Mouse (Mus musculus) thymus, postnatal 36 days (tissue): ENCODE measurements around the gene Uqcr11.
A peak's percentile ranks its signal among the peaks of the same experiment; 100 is the strongest.

Experiments
- DNase-seq, 2 experiments: peaks; one replicate each; pipeline ENCODE4 v3.0.0; 2022; ENCODE audit warnings: mixed read lengths in 2 of 2

The Uqcr11 gene

GRCm38 (mm10) chr10:80406684-80407501 lies at the start of gene Uqcr11:
Uqcr11 (minus strand) TSS chr10:80406830.
- peak; percentile 90 to 91 for DNase-seq

- no peak for DNase-seq
Observed at GRCm38 (mm10) chr10:80455697-80456096, 49.1 kb upstream of the Uqcr11 start.

GRCm38 (mm10) chr10:80454781-80455180 lies 48.2 kb upstream of the Uqcr11 start:
- no peak for DNase-seq

GRCm38 (mm10) chr10:80453601-80454000 lies 47.0 kb upstream of the Uqcr11 start:
- DNase-seq: no peak

GRCm38 (mm10) chr10:80450599-80450998 lies 44.0 kb upstream of the Uqcr11 start:
- DNase-seq: no peak

GRCm38 (mm10) chr10:80445898-80446601 lies 39.4 kb upstream of the Uqcr11 start:
- DNase-seq: peak; percentile 81 to 82

- DNase-seq: no peak
Observed at GRCm38 (mm10) chr10:80445052-80445451, 38.4 kb upstream of the Uqcr11 start.

- DNase-seq: no peak
Observed at GRCm38 (mm10) chr10:80444339-80445045, 37.9 kb upstream of the Uqcr11 start.

GRCm38 (mm10) chr10:80443575-80444278 lies 37.1 kb upstream of the Uqcr11 start:
- no peak for DNase-seq

GRCm38 (mm10) chr10:80442989-80443388 lies 36.4 kb upstream of the Uqcr11 start:
- DNase-seq: no peak

- DNase-seq: no peak
Observed at GRCm38 (mm10) chr10:80441598-80441997, 35.0 kb upstream of the Uqcr11 start.

- no peak for DNase-seq
Observed at GRCm38 (mm10) chr10:80440031-80440430, 33.4 kb upstream of the Uqcr11 start.

GRCm38 (mm10) chr10:80437973-80438372 lies 31.3 kb upstream of the Uqcr11 start:
- no peak for DNase-seq

GRCm38 (mm10) chr10:80436276-80436675 lies 29.6 kb upstream of the Uqcr11 start:
- peak in 1 of 2 experiments; percentile 58 for DNase-seq

- no peak for DNase-seq
Observed at GRCm38 (mm10) chr10:80435764-80436163, 29.1 kb upstream of the Uqcr11 start.

- no peak for DNase-seq
Observed at GRCm38 (mm10) chr10:80434823-80435222, 28.2 kb upstream of the Uqcr11 start.

- DNase-seq: no peak
Observed at GRCm38 (mm10) chr10:80434233-80434592, 27.6 kb upstream of the Uqcr11 start.

- DNase-seq: peak; percentile 92 to 93
Observed at GRCm38 (mm10) chr10:80433513-80434232, 27.0 kb upstream of the Uqcr11 start, which contains the start of gene Tcf3. Tcf3 (minus strand) TSS chr10:80433647.

- peak; percentile 59 to 77 for DNase-seq
Observed at GRCm38 (mm10) chr10:80432936-80433512, 26.4 kb upstream of the Uqcr11 start.

GRCm38 (mm10) chr10:80432387-80432785 lies 25.8 kb upstream of the Uqcr11 start:
- no peak for DNase-seq

GRCm38 (mm10) chr10:80431570-80432386 lies 25.1 kb upstream of the Uqcr11 start:
- peak; percentile 55 to 61 for DNase-seq
